Mouse (Mus musculus) kidney, postnatal 25 days (tissue): Measurements from ENCODE around the gene Rasd1.

Source experiments
- DNase-seq, 2 experiments: peaks; one replicate each; pipeline ENCODE4 v3.0.0; 2021; ENCODE audit warnings: mixed read lengths in 2 of 2

The Rasd1 gene

DNA sequence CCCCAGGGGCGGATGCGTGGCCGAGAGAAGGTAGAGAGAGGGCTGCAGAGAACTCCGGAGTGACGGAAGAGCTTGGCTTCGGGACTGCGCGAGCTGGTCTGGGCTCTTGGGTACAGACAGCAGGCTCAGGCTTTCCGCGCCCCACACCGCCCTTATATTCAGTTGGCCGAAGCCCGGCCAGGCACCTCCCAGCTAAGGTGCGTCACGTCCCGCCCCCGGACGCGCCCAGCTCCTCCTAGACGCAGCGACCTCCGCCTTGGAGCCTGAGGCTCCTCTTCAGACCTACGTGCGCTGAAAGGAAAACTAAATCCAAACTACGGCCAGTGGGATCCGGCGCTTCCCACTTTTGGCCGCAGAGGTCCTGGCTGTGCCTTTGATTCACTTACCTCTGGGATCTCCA is at the start of gene Rasd1:
Gene Rasd1 (minus strand): TSS at position 127 of the 400 bp plus-strand sequence.
- DNase-seq: peak; percentile 91 to 96

DNA sequence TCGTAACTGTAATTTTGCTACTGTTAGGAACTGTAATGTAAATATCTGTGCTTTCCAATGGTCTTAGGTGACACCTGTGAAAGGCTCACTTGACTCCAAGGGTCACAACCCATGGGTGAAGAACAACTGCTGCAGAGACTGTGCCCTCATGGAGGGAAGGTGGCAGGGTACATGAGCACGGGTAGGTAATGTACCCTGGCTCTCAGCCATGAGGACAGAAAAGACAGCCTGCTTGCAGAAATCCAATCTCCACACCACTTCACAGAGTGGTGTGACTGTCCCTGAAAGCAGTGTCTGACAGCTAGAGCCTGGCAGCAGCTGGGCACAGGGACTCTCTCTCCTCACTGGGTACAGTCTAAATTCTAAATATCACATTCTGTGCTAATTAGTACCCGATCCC is 46.8 kb upstream of the Rasd1 start:
- no peak for DNase-seq

DNA sequence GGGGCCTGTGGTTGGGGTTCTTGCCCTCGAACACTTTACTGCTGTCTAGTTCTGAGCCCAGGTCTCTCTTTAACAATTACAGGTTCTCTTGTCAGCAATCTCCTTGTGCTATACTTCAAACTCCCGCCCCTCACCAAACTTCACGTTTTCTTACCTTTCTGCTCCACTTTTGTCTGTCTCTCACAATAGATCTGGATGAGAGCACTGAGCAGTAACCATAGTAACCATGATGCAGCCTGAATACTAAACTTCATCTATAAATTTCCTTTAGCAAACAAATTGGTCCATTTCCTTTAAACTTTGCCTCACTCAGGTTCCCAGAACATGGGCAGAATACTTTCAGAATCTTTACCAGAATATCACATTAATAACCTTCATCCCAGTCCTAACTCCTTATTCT is 44.7 kb upstream of the Rasd1 start:
- DNase-seq: no peak

DNA sequence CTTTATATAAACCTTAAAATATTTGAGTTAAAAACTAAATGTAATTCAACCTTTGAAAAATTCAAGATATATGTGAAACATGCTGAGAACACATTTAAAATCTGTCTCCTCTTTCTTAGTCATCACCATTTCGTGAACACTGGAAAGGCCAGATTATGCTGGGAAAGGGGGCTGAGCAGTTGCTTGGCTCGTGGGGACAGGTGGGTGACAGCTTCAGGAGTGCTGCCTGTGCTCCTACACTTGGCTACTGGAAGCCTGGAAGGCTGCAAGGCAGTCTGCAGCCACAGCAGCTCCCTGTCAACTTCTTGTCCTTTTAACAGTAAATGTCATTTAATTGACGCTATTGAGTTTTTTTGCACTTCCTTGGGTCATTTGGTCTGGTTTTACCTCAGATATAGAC is 41.1 kb upstream of the Rasd1 start:
- no peak for DNase-seq

DNA sequence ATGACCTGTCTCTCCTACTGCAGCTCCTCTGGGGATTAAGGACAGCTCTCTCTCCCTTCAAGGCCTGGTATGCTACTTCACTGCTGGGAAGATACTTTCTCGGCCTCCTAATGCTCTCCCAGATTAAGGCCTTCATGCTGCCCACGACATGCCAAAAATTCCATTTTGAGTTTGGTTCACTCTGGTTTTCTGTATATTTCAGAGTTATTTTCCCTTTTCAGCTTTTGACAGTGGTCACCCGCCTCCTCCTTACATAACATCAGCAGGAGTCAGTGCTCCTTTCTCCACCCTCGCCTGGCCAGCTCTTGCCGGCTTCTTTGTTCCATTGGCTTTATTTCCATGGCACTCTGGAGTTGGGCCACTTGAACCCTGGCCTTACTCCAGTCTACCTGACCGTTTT is 40.0 kb upstream of the Rasd1 start:
- DNase-seq: no peak

DNA sequence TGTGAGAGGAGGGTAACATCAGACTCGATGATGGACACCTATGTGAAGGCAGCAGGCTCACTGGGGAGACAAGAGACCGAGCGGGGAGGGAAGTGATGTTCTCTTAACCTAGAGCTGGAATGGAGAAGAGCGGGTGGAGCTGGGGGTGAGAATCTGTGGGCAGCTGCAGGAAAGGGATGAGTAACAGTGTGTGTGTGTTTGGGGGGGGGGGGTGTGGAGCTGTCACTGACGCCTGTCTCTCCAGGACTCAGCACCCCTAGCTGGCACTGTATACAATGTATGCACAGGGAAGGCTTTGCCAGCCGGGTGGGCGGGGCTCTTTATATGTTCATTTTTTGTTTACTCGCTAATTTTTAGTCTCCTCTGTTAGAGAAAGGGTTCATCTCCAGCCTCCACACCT is 39.1 kb upstream of the Rasd1 start:
- DNase-seq: no peak

DNA sequence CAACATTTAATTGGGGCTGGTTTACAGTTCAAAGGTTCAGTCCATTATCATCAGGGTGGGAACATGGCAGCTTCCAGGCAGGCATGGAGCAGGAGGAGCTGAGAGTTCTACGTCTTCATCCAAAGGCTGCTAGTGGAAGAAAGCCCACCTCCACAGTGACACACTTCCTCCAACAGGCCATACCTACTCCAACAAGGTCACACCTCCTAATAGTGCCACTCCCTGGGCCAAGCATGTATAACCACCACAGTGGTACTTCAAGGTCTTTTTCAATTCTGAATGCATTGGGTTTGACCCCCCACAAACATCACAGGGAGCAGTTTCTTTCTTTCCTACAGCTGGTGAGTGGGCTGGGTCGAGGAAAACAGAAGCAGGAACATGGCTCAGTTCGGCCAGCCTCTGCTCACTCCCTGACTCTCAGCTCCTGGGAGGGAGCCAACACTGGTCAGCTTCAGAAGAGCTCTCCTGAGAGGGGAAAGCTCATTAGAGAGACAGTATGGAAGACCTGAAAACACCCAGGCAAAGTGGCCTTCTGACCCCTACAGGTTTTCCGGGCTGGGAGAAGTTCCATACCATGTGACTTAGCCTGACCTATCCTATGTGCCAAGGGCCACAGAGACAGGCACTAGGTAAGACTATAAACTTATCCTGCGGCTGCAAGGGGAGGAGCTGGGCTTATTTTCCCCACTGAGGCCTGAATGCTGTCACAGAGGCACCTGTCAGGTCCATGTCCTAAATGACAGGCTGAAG is 36.7 kb upstream of the Rasd1 start:
- no peak for DNase-seq

DNA sequence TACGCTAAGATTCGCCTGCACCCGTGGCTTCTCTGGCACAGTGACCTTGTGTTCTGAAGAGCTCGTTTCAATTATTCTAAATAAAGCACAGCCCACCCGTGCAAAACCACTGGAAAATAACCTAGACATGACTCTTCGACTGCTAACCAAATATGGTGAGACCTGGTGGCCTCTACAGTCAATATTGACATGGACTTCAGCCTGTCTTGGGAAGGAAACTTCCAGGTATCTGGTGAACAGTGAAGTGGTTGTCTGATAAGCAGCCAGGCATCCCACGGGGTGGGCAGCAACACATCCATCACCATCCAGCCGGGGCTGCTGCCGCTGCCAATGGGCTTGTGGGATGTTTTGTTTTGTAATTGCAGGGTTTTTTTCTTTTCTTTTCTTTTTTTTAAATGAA is 29.6 kb upstream of the Rasd1 start:
- DNase-seq: no peak

DNA sequence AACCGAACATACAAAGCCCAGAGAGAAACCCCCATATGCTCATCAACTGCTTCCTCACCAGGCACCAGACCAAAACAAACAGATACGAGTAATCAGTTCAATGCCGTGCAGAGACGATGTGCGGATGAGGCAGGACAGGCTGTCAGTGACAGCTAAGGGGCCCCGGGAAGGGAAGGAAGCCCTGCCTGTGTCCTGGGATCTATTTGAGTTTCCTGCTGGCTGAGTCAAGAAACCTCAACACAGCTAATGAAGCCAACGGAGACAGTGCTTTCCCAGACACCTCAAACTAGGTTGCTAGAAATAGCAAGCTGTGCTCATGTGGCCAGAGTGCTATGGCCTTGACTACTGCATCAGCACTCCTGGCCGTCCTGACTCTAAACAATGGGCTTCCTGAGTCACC is 26.6 kb upstream of the Rasd1 start:
- DNase-seq: peak; percentile 7 to 42

DNA sequence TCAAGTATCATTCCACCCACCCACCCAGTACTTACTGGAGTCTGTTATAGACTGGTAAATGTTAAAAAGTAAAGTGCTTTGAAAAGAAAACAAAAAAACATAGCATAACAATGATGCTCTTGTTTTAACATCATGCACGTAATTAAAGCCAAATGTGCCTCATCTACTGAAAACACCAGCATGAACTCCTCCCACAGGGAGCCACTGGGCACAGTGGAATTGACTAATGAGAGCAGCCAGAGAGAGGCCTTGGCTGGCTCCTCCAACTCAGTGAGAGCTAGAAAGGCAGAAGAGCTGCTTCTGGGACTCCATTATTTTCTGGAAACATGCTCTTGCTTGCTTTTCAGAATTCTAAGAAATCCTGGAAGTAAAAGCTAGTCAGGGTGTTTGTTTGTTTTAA is 24.7 kb upstream of the Rasd1 start:
- DNase-seq: no peak

DNA sequence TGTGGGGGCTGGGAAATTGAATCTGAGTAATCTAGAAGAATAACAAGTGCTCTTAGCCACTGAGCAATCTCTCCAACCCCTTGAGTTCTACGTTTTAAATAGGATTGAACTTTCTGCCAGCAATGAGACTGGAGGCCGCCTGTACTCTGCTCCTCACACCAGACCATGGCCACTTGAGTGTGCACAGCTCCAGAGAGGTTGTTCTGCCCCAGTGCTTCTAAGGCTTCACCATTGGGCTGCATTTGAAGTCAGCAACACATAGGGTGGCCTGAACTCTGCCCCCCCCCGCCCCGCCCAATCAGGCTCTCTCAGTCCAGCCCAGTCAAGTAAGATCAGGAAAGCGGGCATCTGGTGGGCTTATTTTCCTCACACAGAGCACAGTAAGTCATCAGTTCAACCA is 13.1 kb upstream of the Rasd1 start:
- DNase-seq: peak; percentile 39 to 77

DNA sequence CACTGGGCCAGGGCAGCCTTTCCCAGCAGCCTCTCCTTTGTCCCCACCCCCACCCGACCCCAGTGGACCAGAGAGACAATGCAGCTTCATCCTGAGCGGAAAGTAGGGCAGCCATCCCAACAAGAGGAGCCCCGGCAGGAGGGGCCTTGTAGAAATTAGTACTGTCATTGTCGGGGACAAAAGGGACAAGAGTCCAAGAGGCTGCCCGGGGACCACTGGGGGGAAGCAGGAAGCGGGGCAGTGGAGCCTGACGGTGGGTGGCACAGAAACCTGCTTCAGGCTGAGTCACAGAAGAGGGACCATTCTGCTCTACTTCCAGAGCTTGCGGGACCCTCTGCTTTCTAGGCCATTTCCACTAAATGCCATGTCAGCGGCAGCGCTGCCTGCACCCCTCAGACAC is 10.5 kb upstream of the Rasd1 start:
- DNase-seq: no peak

DNA sequence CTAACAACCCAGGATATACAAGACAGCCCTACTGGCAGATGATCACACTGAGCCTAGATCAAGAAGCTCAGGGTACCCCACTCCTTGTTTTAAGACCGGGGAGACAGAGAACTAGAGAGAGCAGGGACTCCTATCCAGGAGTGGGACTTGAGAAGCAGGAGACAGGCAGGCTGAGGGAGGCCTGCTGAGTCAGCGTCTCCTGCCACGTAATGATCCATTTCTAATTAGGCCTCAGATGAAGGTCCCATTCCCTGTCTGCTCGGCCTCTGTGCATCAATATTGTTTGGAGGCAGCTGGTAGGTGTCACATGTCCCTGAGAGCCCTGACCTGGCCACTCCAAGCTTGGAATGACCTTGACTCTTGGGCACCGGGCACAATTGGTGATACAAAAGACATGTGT is 8.6 kb upstream of the Rasd1 start:
- DNase-seq: no peak

DNA sequence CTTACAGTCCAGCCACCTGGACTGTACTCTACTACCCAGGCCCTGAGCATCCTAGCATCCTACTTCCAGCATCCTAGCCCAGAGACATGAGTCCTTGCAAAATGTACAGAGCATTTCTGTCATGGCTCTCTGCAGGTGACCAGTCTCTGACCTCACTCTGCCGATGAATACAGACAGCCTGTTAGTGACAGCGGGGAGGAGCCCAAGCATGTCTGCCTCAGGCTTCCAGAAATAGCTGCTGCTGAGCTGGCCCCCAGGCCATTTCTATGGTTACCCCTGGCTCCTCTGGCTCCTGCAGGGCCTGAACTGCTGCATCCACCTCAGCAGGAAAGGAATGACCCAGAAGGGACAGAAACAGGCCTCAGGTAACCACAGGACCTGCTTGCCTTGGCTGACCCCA is 6.9 kb upstream of the Rasd1 start:
- DNase-seq: no peak

DNA sequence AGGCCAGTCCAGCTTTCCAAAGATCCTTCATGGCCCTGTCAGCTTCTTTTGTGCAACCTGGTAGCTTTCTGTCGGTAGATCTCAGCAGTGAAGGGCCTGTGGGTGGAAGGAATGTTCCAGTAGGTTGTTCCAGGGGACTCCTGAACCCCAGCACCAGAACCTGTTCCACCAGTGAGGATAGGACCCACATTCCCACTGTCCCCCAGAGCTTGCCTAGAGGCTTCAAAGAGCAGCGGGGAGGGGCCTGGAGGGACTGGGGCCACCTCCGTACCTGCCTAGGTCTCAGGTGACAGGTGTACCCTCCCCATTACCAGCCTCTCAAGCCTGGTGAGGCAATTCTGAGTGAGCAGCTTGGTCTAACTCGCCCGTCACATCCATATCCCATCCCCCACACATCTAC is 6.0 kb upstream of the Rasd1 start:
- no peak for DNase-seq

DNA sequence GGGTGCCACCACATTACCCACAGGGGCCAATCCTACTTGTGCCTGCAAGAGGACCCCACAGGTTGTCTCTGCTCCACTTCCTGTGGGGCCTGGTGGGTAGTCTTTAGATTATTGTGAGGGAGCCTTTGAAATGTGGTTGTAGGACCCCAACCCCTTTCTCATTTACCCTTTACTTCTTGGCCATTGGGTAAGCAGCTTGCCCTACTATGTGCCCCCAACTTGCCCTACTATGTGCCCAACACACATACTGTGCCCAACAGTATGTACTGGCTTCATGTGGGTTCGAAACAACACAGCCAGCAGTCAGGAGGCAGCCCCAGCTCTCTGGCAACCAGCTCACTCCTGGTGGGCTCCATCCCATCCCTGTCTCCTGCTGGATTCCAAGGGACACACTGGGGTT is 3.0 kb upstream of the Rasd1 start:
- no peak for DNase-seq

DNA sequence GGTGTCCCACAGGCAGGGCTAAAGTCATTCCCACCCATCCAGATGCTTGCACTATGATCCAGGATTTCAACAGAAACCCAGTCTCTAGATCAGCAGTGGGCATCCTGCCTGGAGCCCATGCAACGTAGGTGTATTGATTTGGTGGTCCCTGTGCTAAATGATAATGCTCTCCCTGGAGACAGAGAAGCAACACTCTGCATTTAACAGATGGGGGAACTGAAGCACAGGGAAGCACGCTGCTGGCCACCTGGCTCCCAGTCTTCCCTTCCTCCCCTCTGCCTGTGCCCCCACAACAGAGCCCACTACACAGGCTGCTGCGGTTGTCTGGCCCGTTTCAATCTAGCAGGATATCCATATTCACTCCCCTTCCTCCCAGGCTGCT is 1.3 kb upstream of the Rasd1 start:
- no peak for DNase-seq

DNA sequence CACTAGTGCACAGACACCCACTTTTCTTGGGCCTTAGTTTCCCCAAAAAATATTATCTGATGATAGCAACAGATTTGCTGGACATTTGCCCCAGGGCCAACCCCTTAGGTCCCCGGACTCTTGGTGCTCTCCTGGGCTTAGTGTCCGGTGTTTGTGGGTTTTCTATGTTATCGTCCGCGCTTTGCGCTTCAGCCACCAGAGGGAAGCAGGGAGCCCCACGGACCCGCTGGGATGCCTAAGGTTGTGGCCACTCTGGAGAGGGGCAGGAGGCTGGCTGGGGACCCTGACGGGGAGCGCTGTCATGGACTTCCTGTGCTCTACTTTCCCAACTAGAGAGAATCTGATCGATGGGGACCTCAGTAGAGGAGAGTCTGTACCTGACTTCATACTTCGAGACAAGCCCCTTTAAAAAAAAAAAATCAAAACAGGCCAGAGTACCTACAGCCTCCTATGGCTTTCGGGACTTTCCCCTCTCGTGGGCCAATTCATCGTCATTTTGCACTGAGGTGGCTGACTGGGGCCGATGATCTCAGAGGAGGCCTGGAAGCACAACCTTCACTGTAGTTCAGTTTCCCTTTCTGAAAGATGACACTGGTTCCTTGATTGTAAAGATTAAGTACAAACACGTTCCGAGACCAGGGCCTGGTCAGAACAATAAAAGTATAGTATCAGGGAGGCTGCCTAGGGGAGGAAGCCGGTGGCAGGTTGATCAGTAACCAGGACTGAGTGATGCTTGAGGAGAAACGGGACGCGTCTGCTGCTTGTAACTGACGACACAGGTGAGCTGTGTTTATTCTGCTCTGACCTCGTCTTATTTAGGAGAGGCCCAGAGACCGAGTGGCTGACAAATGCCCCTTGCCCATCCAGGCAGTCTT is 720 bp upstream of the Rasd1 start:
- DNase-seq: peak; percentile 86 to 90

DNA sequence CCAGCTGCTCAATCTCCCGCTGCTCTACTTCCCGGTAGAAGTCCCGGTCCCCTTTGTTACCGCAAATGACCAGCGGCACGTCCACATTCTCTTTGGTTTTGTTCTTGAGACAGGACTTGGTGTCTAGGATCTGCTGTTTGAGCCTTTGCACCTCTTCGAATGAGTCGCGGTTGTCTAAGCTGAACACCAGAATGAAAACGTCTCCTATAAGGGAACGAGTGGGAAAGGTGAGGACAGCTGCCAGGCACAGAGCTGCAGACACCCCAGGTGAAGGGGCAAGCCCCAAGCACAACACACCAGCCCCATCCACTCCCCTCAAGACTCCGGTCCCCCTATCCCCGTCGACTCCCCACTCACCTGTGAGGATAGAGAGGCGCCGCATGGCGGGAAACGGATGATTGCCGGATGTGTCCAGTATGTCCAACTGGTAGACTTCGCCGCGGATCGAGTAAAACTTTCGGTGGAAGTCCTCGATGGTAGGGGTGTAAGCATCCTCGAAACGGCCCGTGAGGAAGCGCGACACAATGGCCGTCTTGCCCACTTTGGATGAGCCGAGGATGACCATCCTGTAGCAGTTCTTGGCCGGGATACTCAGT is 483 bp downstream of the Rasd1 start:
- peak in 1 of 2 experiments; percentile 27 for DNase-seq

DNA sequence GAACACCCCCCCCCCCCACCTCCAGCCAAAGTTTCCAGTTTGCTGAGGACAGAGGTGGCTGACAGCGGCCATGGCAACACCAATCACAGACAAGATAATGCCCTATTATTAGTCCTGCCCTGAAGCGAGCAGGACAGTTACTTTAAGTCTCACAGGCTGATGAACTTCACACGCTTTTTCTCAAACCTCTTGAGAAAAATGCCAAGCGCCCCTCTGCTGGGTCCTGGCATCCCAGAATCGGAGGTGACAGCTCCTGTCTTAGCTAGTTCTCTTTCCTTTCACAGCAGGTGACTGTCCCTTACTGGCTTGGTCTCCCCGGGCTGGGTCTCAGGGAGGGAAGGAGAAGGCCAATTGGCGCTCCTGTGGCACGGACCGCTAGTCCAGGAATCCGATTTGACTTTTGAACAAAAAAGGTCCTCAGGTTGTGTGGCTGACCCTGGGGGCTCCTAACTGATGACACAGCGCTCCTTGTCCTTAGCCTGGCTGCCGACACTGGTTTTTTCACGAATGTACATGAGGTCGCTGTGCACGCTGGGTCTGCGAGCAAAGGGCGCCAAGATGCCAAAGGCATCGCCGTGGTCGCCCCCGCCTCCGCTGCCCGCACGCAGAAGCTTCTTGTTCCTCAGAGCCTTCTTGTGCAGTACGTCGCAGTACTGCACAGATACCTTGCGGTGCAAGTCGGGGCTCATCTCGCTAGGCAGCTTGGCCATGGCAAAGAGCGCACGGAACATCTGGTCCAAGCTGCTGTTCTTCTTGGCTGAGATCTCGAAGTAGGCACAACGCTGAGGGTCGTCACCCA is 1.2 kb downstream of the Rasd1 start:
- DNase-seq: no peak

DNA sequence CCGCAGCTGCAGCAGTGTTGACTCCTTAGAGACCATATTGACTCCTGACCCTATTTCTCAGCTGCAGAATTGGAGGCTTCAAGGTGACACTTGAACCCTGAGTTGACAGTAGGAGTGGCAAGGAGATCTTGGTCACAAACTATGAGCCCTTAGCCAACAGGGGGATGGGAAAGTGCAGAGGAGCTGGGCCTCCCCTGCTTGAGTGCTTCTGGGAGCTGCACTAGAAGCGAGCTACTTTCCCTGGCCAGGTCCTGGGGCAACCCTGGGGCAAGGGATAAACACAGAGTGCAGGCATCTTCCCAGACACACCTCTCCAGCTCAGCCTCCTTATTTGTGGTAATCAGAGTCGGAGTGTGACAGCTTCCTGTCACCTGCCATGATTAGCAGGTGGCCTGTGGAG is 2.2 kb downstream of the Rasd1 start:
- DNase-seq: no peak

DNA sequence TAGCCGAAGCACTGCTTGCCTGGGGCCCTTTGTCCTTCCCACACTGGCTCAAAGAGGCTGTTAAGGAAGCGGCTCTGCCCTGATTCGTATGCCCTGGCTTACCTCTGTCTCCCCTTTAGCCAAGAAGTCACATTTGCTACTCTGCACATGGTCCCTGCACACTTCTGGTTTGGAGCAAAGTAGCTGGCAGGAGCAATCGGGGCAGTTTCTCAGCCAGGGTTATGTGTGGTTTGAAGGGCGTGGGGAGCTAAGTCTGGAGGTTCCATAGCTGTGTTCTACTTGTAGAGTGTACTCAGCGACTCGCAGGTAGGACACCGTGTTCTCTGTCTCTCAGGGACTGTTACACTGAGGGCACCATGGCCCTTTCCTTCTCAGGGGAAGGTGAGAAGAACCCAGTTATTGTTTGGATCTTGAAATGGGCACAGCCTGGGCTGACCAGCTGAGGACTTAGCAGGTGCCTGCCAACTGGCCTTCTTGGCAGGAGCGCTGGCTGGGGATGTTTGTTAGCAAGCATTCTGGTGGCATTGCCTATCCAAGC is 3.3 kb downstream of the Rasd1 start:
- DNase-seq: peak in 1 of 2 experiments; percentile 62
